Mouse (Mus musculus): ENCODE results near the gene Usp3. TPM values are rescaled to one million over a fixed set of nuclear protein-coding genes. Genes with fewer than 3 reads are reported as not detected.

Usp3 gene
- polyA plus RNA-seq, 1 experiment from 2014 or later = 75.2 TPM

DNA sequence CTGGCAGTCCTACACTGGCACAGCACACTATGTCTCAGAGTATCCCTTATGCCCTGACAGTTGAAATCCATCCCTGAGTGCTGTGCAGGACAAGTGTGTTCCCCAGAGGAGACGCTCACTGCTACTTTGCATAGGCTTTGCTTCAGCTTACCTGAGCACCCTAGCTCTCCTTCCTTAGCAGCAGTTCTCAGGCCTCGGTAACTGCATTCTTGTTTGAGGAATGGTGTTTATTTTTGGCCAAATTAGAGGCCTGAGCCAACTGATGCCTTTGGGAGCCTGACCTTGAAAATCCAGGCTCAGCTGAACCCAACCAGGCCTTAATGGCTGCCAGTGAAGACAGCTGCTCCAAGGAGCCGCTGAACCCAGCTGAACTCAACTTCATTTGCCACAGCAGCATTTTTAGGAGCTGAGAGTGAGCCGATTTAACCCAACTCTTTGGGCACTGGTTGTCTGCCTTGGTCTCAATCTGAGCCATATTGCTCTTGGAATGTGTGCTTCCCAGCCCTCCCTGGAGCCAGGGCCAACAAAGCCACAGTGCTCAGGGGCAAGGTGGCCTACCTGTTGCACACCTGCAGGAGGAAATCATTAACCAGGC lies 79.2 kb downstream of the Usp3 start:
- H3K27me3 ChIP-seq = no peaks in the 10 kb centered on the region
- no peak for ATAC-seq (ENCODE audit: insufficient number of reproducible peaks, insufficient read depth, low FRiP score, low TSS enrichment, low read depth)
- H3K27ac ChIP-seq = no peak overlapping the region; the same call in 1 of the 2 replicates
- H3K4me1 ChIP-seq = peaks cover 27% of the 10 kb centered on the region
- H3K4me3 ChIP-seq = no peak overlapping the region
- no peak overlapping the region for H3K9ac ChIP-seq
- WGBS = 82% methylated on average over 4 of the region's 4 CpGs
- no peaks in the 10 kb centered on the region for H3K9me3 ChIP-seq
- H3K4me2 ChIP-seq = no peak overlapping the region
- H3K36me3 ChIP-seq = peaks cover 47% of the 10 kb centered on the region

DNA sequence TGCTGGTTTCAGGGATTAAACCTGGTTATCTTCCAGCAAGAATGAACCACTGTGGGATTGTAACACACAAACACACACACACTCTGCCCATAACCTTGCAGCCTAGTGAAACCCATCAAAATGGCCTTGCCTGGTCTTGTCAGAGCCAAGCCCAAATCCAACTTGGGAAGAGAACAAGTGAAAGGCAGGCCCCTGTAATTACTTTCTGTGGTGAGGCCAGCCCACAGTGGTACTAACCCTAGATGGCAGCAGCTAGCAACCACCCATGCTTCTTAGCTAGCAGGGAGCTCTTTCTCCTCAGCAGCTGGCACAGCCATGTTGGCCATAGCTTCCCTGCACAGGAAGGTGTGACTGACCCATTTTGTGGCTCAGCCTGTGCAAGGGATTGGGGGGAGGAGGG lies 79.8 kb downstream of the Usp3 start:
- Histone ChIP-seq H3K27me3 (no peaks in the 10 kb centered on the region), H3K4me1 (peaks cover 27% of the 10 kb centered on the region), H3K27ac (peak overlapping the region; percentile 96; the same call in 1 of the 2 replicates), H3K4me3 (0 out of 2 replicates have a peak overlapping the region, but pooled peaks have one; percentile 72), H3K4me2 (peak overlapping the region; percentile 98; the same call in 1 of the 2 replicates), H3K9ac (no peak overlapping the region), H3K36me3 (peaks cover 47% of the 10 kb centered on the region), H3K9me3 (no peaks in the 10 kb centered on the region)
- ATAC-seq (ENCODE audit: insufficient number of reproducible peaks, insufficient read depth, low FRiP score, low TSS enrichment, low read depth) = no peak

DNA sequence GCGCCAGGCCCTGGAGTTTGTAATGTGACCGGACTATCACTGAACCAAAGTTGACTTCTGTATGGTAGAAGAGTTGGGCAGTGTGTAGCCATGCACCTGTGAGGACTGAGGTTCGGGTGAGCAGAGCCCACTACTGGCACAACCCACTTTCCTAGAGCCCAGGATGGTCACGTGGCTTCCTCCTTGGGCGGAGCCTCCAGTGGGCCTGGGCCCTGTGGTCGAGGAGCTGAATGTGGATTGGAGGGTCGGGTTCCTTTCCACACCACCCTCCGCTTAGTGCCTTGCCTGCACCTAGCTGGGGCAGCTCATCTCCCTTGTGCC lies 80.6 kb downstream of the Usp3 start:
- H3K27me3 ChIP-seq = no peaks in the 10 kb centered on the region
- peak overlapping the region; percentile 72 for H3K4me3 ChIP-seq
- no peaks in the 10 kb centered on the region for H3K9me3 ChIP-seq
- H3K9ac ChIP-seq = peak overlapping the region; percentile 83
- WGBS = 0% methylated on average over 8 of the region's 8 CpGs
- H3K36me3 ChIP-seq = peaks cover 47% of the 10 kb centered on the region
- peaks cover 27% of the 10 kb centered on the region for H3K4me1 ChIP-seq
- H3K4me2 ChIP-seq = peak overlapping the region; percentile 98
- H3K27ac ChIP-seq = peak overlapping the region; percentile 96
- peak; percentile 85 for ATAC-seq (ENCODE audit: insufficient number of reproducible peaks, insufficient read depth, low FRiP score, low TSS enrichment, low read depth)

DNA sequence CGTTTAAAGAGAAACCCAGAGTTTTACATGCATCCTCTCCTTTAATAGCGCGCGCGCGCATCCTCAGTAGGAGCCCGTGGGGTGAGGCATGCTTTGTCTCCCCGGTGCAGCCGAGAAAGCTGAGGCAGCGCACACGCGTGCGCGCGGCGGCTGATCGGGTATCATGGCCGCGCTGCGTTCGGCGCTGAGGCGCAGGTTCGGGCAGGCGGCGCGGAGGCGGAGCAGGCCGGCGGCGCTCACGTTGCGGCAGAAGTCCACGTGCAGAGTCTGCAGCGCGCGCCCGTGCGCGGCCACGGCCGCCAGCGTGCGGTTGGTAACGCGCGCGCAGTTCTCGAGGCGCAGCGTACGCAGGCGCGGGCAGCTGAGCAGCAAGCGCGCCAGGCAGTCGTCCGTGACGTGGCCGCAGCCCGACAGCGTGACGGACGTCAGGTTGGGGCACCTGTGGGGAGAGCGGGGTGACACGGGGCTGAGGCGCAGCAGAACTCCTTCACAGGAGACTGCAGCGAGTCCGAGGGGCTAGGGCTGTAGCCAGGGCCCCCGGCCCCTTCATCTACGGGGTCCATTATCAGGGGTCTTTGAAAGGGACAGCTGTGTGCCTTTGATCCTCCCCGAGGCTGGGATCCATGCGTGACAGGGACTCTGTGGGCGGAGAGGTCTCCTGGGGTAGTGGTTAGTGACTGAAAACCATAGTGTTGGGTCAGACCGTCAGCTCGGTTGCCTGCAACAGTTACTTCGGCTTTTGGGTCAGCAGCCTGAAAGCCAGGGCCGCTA lies 81.2 kb downstream of the Usp3 start:
- Histone ChIP-seq H3K36me3 (peaks cover 43% of the 10 kb centered on the region), H3K9me3 (no peaks in the 10 kb centered on the region), H3K27ac (peak overlapping the region; percentile 96), H3K4me1 (peaks cover 27% of the 10 kb centered on the region), H3K27me3 (no peaks in the 10 kb centered on the region), H3K4me3 (peak overlapping the region; percentile 72), H3K9ac (peak overlapping the region; percentile 83), H3K4me2 (peak overlapping the region; percentile 98)
- ATAC-seq (ENCODE audit: insufficient number of reproducible peaks, insufficient read depth, low FRiP score, low TSS enrichment, low read depth) = peak; percentile 78
- WGBS = under 1% methylated on average over 78 of the region's 78 CpGs

DNA sequence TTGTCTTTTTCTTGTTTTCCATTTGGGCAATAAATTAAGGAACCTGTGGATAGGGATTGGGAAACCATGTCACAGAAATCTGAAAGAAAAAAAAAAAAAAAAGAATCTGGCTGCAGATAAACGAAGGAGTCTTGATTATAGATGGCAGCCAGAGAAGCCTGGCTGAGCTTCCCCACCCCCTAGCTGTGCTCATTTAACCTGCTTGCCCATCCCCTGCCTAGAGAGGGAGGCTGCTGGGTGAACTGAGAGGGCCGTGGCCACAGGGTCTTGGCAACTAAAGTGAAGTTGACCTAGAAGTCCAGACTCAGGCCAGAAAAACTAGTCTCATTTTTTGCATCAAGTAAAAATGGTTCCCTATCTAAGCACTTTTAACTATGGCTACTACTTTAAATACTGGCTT lies 82.0 kb downstream of the Usp3 start:
- 2% methylated on average over 2 of the region's 2 CpGs for WGBS
- H3K4me2 ChIP-seq = peak overlapping the region; percentile 98
- peak overlapping the region; percentile 96 for H3K27ac ChIP-seq
- H3K4me1 ChIP-seq = peaks cover 27% of the 10 kb centered on the region
- ATAC-seq (ENCODE audit: insufficient number of reproducible peaks, insufficient read depth, low FRiP score, low TSS enrichment, low read depth) = no peak
- H3K27me3 ChIP-seq = no peaks in the 10 kb centered on the region
- H3K4me3 ChIP-seq = peak overlapping the region; percentile 72
- no peaks in the 10 kb centered on the region for H3K9me3 ChIP-seq
- H3K9ac ChIP-seq = peak overlapping the region; percentile 83
- peaks cover 43% of the 10 kb centered on the region for H3K36me3 ChIP-seq

DNA sequence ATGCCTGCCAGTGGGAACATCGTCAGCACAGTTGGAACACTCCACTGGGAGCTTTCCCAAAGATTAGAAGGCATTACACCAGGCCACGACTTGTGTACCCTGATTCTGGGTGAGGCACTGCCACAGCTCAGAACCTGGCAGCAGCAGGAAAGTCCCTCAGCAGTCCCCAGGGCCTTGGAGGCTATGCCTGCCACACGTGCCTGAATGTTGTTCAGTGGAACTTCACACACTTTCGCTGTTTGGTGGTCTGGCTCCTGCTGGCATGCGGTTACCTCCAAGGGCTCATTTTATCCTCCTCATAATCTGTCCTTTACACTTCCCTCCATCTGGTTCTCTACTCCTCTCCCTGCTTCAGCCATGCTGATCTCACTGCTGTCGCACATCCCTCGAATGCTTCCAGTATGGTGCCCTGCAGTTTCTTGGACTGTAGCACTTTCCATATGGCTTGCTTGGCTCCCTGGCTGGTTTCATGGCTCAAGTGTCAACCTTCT lies 82.5 kb downstream of the Usp3 start:
- Histone ChIP-seq H3K27me3 (no peaks in the 10 kb centered on the region), H3K9ac (peak overlapping the region; percentile 83; the same call in 1 of the 2 replicates), H3K9me3 (no peaks in the 10 kb centered on the region), H3K27ac (peak overlapping the region; percentile 96), H3K36me3 (peaks cover 43% of the 10 kb centered on the region), H3K4me2 (peak overlapping the region; percentile 98; the same call in 1 of the 2 replicates), H3K4me1 (peaks cover 27% of the 10 kb centered on the region), H3K4me3 (no peak overlapping the region)
- 68% methylated on average over 7 of the region's 7 CpGs for WGBS
- ATAC-seq (ENCODE audit: insufficient number of reproducible peaks, insufficient read depth, low FRiP score, low TSS enrichment, low read depth) = no peak

DNA sequence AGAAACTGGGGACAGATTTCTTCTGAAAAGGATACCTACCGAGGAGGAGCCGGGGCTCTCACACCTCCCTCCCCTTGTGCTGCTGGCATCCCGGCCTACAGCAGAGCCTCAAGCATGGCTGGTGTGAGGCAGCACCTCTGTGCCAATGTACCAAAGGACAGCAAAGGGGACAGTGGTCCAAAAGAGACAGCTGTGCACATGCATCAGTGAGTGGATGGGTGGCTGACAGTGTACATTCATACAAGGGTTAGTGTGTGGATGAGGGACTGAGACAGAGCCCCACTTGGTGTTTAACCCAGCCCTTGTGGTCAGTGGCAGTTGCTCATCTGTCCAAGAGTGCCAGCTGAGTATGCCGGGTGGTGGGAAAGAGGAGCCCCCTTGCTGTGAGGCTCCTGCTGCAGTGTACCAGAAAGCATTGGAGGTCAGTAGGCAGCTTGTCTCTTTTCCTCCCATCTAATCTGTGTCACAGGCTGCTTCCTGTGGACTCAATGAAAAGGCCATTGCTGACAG lies 84.0 kb downstream of the Usp3 start:
- Histone ChIP-seq H3K4me1 (peaks cover 24% of the 10 kb centered on the region), H3K36me3 (peaks cover 54% of the 10 kb centered on the region)

DNA sequence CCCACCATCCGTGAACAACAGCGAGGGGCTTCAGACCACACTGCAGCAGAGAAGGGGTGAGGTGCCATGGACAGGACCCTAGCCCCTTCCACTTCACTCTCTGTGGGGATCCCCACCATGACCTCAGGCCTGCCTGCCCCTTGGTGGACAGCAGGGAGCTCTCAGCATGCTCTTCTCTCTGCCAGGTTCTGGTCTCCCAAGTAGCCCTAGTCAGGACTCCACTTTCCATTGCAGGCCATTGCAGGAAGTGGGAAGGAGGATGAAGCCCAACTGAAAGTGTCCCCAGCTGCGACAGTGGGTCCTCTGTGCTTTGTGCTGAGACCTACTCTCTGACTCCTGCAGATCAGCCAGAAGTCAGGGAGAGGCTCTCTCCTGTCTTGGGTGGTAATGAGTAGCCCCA lies 85.3 kb downstream of the Usp3 start:
- H3K9me3 ChIP-seq = no peaks in the 10 kb centered on the region
- H3K36me3 ChIP-seq = peaks cover 56% of the 10 kb centered on the region
- H3K27me3 ChIP-seq = no peaks in the 10 kb centered on the region
- 80% methylated on average over 3 of the region's 3 CpGs for whole genome bisulfite sequencing
- peaks cover 11% of the 10 kb centered on the region for H3K4me1 ChIP-seq
- no peak overlapping the region for H3K27ac ChIP-seq
- H3K4me2 ChIP-seq = no peak overlapping the region
- H3K9ac ChIP-seq = no peak overlapping the region
- no peak overlapping the region for H3K4me3 ChIP-seq
- no peak for ATAC-seq (ENCODE audit: insufficient number of reproducible peaks, insufficient read depth, low FRiP score, low TSS enrichment, low read depth)

More for the DNA sequence above, 84.0 kb downstream of the Usp3 start:
- no peaks in the 10 kb centered on the region for H3K9me3 ChIP-seq
- ATAC-seq (ENCODE audit: insufficient number of reproducible peaks, insufficient read depth, low FRiP score, low TSS enrichment, low read depth) = no peak
- WGBS = 79% methylated on average over 4 of the region's 4 CpGs
- H3K27ac ChIP-seq = no peak overlapping the region
- no peak overlapping the region for H3K4me2 ChIP-seq
- no peak overlapping the region for H3K4me3 ChIP-seq
- no peak overlapping the region for H3K9ac ChIP-seq
- no peaks in the 10 kb centered on the region for H3K27me3 ChIP-seq

DNA sequence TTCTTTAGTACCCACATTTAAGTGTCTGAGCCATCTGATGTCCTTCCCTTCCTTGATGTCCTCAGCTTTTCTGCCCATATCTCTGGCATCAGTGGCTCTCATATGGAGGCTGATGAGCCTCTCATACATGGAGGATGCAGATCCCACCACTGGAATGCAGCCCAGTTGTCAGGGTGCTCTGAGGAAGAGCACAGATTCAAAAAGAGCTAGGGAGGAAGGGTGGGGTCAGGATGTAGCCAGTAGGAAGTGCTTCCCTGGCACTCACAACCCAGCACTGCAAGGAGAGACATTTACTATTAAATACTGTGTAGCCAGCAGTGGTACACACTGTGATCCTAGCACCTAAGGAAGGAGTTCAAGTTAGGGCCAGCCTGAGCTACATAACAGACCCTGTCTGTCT lies 86.5 kb downstream of the Usp3 start:
- Histone ChIP-seq H3K27ac (no peak overlapping the region), H3K4me3 (no peak overlapping the region), H3K9ac (no peak overlapping the region), H3K9me3 (no peaks in the 10 kb centered on the region), H3K36me3 (peaks cover 67% of the 10 kb centered on the region), H3K27me3 (no peaks in the 10 kb centered on the region), H3K4me2 (no peak overlapping the region), H3K4me1 (peaks cover 9% of the 10 kb centered on the region)
- ATAC-seq (ENCODE audit: insufficient number of reproducible peaks, insufficient read depth, low FRiP score, low TSS enrichment, low read depth) = no peak

DNA sequence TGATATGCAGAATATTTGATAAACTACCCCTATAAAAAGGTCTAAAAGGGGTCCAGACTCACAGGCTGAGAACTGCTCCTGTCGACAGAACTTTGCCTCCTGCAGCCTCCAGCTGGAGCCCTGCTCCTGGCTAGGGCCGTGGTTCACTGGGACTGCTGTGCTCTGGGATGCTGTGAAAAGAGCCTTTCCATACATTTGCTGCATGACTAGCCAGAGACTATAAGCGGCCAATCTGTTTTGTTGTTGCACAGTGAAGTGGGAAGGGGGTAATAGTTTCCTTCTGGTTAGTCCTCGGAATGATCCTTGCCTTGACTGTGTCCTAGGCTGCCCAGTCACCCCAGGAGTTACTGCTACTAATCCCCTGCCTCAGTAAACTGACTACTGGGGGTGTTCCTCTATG lies 86.9 kb downstream of the Usp3 start:
- Histone ChIP-seq H3K9me3 (no peaks in the 10 kb centered on the region), H3K4me2 (no peak overlapping the region), H3K27me3 (no peaks in the 10 kb centered on the region), H3K4me1 (peaks cover 9% of the 10 kb centered on the region), H3K27ac (no peak overlapping the region), H3K36me3 (peaks cover 71% of the 10 kb centered on the region), H3K9ac (no peak overlapping the region), H3K4me3 (no peak overlapping the region)
- WGBS = 63% methylated on average over 4 of the region's 4 CpGs
- ATAC-seq (ENCODE audit: insufficient number of reproducible peaks, insufficient read depth, low FRiP score, low TSS enrichment, low read depth) = no peak

DNA sequence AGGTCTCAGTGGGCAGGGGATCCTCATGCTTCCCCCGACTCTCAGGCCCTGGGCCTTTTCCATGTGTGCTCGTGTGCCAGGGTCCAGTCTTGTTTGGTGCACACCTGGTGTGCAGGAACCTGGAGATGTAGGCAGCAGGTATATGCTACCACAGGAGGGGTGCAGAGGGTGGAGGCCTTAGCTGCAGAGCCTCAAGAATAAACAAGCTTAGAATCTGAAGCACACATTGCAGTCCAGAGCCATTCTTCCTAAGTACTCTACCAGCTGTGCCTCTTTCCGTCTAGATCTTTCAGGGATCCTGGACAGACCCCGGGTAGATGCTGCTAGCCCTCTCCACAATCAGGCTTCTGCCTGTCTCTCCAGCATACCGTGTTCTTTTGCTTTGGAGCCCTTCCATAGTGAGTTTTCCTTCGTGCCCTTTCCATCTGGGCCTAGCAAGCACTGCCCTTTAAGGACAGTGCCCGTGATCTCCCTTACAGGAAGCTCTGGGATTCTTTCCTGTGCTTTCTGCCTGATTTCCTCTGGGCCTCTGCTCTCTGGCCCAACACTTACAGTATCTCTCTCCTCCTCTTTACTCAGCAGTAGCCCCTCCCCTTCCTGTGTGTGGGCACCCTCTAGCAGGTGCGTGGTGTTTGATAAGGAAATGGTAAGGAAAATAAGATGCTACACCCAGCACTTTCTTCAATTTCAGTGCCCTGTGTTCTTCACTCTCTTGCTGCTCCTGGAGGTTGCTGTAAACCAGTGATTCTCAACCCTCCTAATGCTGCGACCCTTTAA lies 87.6 kb downstream of the Usp3 start:
- 82% methylated on average over 9 of the region's 9 CpGs for WGBS
- Histone ChIP-seq H3K4me2 (no peak overlapping the region), H3K4me1 (peaks cover 4% of the 10 kb centered on the region), H3K9me3 (no peaks in the 10 kb centered on the region), H3K4me3 (no peak overlapping the region), H3K9ac (no peak overlapping the region), H3K27me3 (no peaks in the 10 kb centered on the region), H3K36me3 (peaks cover 78% of the 10 kb centered on the region), H3K27ac (no peak overlapping the region)
- ATAC-seq (ENCODE audit: insufficient number of reproducible peaks, insufficient read depth, low FRiP score, low TSS enrichment, low read depth) = no peak
